Mouse (Mus musculus) cortical plate, adult 2 months (tissue): ENCODE measurements around the gene Krtap3-1. TPM values are rescaled to one million over a fixed set of nuclear protein-coding genes. Genes with fewer than 3 reads are reported as not detected.

Experiments used
- H3K27ac ChIP-seq: fragments of 200-500 bp; 2 replicates; pipeline ENCODE4 v1.5.1; 2012; ENCODE audit warnings: low read length, control low read depth, inconsistent platforms; ENCODE audit not compliant: insufficient read depth
- H3K4me1 ChIP-seq: fragments of 200-500 bp; 2 replicates; pipeline ENCODE4 v1.6.1; 2011; ENCODE audit warnings: low read length; ENCODE audit not compliant: control insufficient read depth, insufficient read depth
- H3K4me3 ChIP-seq: fragments of 200-500 bp; 2 replicates; pipeline ENCODE4 v1.5.1; 2011; ENCODE audit warnings: mild to moderate bottlenecking, low read length, control low read depth; ENCODE audit not compliant: insufficient read depth
- CTCF ChIP-seq: fragments of 200-500 bp; IDR thresholded peaks from 2 replicates; pipeline ENCODE4 v1.5.1; 2011; ENCODE audit warnings: mild to moderate bottlenecking, control low read depth, low read length; ENCODE audit not compliant: insufficient read depth; ENCODE audit errors: extremely low read depth
- POLR2A ChIP-seq: fragments of 200-500 bp; IDR thresholded peaks from 2 replicates; pipeline ENCODE4 v1.6.1; 2011; ENCODE audit warnings: mild to moderate bottlenecking, low read length, control low read depth; ENCODE audit not compliant: insufficient read depth; ENCODE audit errors: extremely low read depth
- polyA plus RNA-seq: library from polyadenylated mRNA; depleted of rRNA; stranded (reverse); fragments of >200 nt; gene quantifications from 2 replicates; pipeline ENCODE4 v1.2.3, GENCODE M21; 2012; rRNA removed

Krtap3-1 gene
- polyA plus RNA-seq, 1 experiment = not detected

GRCm38 (mm10) chr11:99539721-99540120 lies 26.7 kb downstream of the Krtap3-1 start:
- H3K4me1 ChIP-seq = no peaks in the 10 kb centered on the region
- no peak for TF ChIP-seq POLR2A
- no peak for TF ChIP-seq CTCF
- no peak overlapping the region for H3K4me3 ChIP-seq
- no peak overlapping the region for H3K27ac ChIP-seq

- Histone ChIP-seq H3K4me1 (no peaks in the 10 kb centered on the region), H3K4me3 (no peak within 1 kb of the TSS), H3K27ac (no peak within 1 kb of the TSS)
- no peak for TF ChIP-seq POLR2A
- no peak for TF ChIP-seq CTCF
Observed at GRCm38 (mm10) chr11:99521288-99521860, 45.1 kb downstream of the Krtap3-1 start, which contains the start of gene Krt39. TSS of gene Krt39 (minus strand) at chr11:99521338.

Other genes with a start within 250 kb of the Krtap3-1 start
- gene Krt25, start 243.7 kb downstream of the Krtap3-1 start, polyA plus RNA-seq = 0.04 TPM in 1 of 2 replicates, not detected in the other
- 0.04 TPM in 1 of 2 replicates, not detected in the other for gene Krt26, start 228.7 kb downstream of the Krtap3-1 start, polyA plus RNA-seq
- gene Krt27, start 215.5 kb downstream of the Krtap3-1 start, polyA plus RNA-seq = not detected in 2 replicates
- 0.15 and 0.25 TPM in 2 replicates for gene Krt28, start 191.7 kb downstream of the Krtap3-1 start, polyA plus RNA-seq
- gene Krt10, start 177.3 kb downstream of the Krtap3-1 start, polyA plus RNA-seq = 10.5 and 12.9 TPM in 2 replicates
- gene Krt12, start 144.4 kb downstream of the Krtap3-1 start, polyA plus RNA-seq = 16.4 and 16.9 TPM in 2 replicates
- 0.06 and 0.13 TPM in 2 replicates for gene Krt20, start 128.5 kb downstream of the Krtap3-1 start, polyA plus RNA-seq
- not detected in 2 replicates for gene Krt23, start 73.5 kb downstream of the Krtap3-1 start, polyA plus RNA-seq
- not detected in 2 replicates for gene Krt39, start 45.3 kb downstream of the Krtap3-1 start, polyA plus RNA-seq
- not detected in 2 replicates for gene Krt40, start 23.5 kb downstream of the Krtap3-1 start, polyA plus RNA-seq
- not detected in 2 replicates for gene Krtap3-3, start 15.8 kb downstream of the Krtap3-1 start, polyA plus RNA-seq
- not detected in 2 replicates for gene Krtap3-2, start 9.8 kb downstream of the Krtap3-1 start, polyA plus RNA-seq
- not detected in 2 replicates for gene Gm11939, start 7.2 kb downstream of the Krtap3-1 start, polyA plus RNA-seq
- not detected in 2 replicates for gene Krtap1-5, start 14.4 kb upstream of the Krtap3-1 start, polyA plus RNA-seq
- not detected in 2 replicates for gene Krtap1-4, start 17.0 kb upstream of the Krtap3-1 start, polyA plus RNA-seq
- gene Krtap1-3, start 24.7 kb upstream of the Krtap3-1 start, polyA plus RNA-seq = not detected in 2 replicates
- not detected in 2 replicates for gene Krtap9-3, start 31.5 kb upstream of the Krtap3-1 start, polyA plus RNA-seq
- not detected in 2 replicates for gene Gm11938, start 36.7 kb upstream of the Krtap3-1 start, polyA plus RNA-seq
- gene Gm11937, start 43.6 kb upstream of the Krtap3-1 start, polyA plus RNA-seq = not detected in 2 replicates
- not detected in 2 replicates for gene Krtap2-4, start 48.2 kb upstream of the Krtap3-1 start, polyA plus RNA-seq
- not detected in 2 replicates for gene Gm11562, start 53.8 kb upstream of the Krtap3-1 start, polyA plus RNA-seq
- gene Krtap4-1, start 61.6 kb upstream of the Krtap3-1 start, polyA plus RNA-seq = not detected in 2 replicates
- gene Krtap4-2, start 68.5 kb upstream of the Krtap3-1 start, polyA plus RNA-seq = not detected in 2 replicates
- not detected in 2 replicates for gene Krtap4-7, start 77.5 kb upstream of the Krtap3-1 start, polyA plus RNA-seq
- gene Gm11555, start 83.6 kb upstream of the Krtap3-1 start, polyA plus RNA-seq = not detected in 2 replicates
- not detected in 2 replicates for gene Gm11563, start 92.3 kb upstream of the Krtap3-1 start, polyA plus RNA-seq
- not detected in 2 replicates for gene Krtap4-6, start 99.3 kb upstream of the Krtap3-1 start, polyA plus RNA-seq
- not detected in 2 replicates for gene Gm14190, start 124.1 kb upstream of the Krtap3-1 start, polyA plus RNA-seq
- not detected in 2 replicates for gene Gm14180, start 167.7 kb upstream of the Krtap3-1 start, polyA plus RNA-seq
- not detected in 2 replicates for gene Gm11595, start 206.3 kb upstream of the Krtap3-1 start, polyA plus RNA-seq
- gene Krtap4-8, start 214.1 kb upstream of the Krtap3-1 start, polyA plus RNA-seq = not detected in 2 replicates
- not detected in 2 replicates for gene Krtap4-9, start 218.6 kb upstream of the Krtap3-1 start, polyA plus RNA-seq
- not detected in 2 replicates for gene Gm11596, start 226.8 kb upstream of the Krtap3-1 start, polyA plus RNA-seq
- not detected in 2 replicates for gene Gm11569, start 232.3 kb upstream of the Krtap3-1 start, polyA plus RNA-seq
- not detected in 2 replicates for gene Gm11554, start 237.8 kb upstream of the Krtap3-1 start, polyA plus RNA-seq
- not detected in 2 replicates for gene Krtap4-13, start 243.3 kb upstream of the Krtap3-1 start, polyA plus RNA-seq
- gene Gm11564, start 249.0 kb upstream of the Krtap3-1 start, polyA plus RNA-seq = not detected in 2 replicates